Comparison of ENCODE assay signal across 11 mouse cellular contexts in the genomic region with DNA sequence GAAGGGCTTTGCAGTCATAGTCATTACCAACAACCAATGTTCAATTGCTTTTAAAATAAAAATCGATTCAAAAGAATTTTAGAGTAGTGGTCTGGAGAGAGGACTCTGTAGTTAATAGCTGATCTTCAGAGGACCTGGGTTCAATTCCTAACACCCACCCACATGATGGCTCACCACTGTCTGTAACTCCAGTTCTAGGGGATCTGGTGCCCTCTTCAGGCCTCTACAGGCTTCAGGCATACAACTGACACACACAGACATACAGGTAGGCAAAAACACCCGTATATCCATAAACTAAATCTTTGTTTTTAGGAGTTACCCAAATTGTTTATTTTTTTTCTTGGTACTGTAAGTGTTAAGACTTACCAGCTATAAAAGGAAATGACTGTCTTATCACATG. TPM values are rescaled to one million over a fixed set of nuclear protein-coding genes. Genes with fewer than 3 reads are reported as not detected.
DNase-seq lines count a peak whose midpoint lies in the region; ATAC-seq and TF ChIP-seq lines count a peak whose summit lies in the region.
"Had no signal": no experiment of that assay in that cellular context is flagged by ENCODE, and none has a peak within 500 bp of the region (broad histone marks: within the 10 kb centered on the region; RNA-seq: fewer than 3 reads in every experiment).

No protein-coding gene starts in this region.

- H3K4me2 ChIP-seq in kidney, embryonic 16.5 days (replicated peaks; ENCODE audit: low read depth, low read length): no peak overlapping the region
- no peak overlapping the region for H3K4me2 ChIP-seq in CH12.LX (ENCODE audit: insufficient read depth, low read depth, poor library complexity, severe bottlenecking)
- no peak overlapping the region for H3K4me2 ChIP-seq in liver, embryonic 14.5 days (ENCODE audit: low read depth)
- H3K4me2 ChIP-seq: forebrain, embryonic 12.5 days; hindbrain, embryonic 15.5 days; midbrain, embryonic 15.5 days had no signal

- no peak for TF ChIP-seq POLR2A in kidney, adult 2 months (IDR thresholded peaks at IDR 0.05; ENCODE audit: low read depth, low read length)
- TF ChIP-seq POLR2A in CH12.LX (IDR thresholded peaks at IDR 0.05; ENCODE audit: low read depth, low read length): no peak

- ATAC-seq in kidney, embryonic 16.5 days (ENCODE audit: low FRiP score, low TSS enrichment): no peak
- ATAC-seq in liver, embryonic 14.5 days (ENCODE audit: insufficient read depth): no peak
- ATAC-seq: midbrain, embryonic 15.5 days had no signal

- no peaks in the 10 kb centered on the region for H3K9me3 ChIP-seq in kidney, embryonic 16.5 days (ENCODE audit: low read length)
- no peaks in the 10 kb centered on the region for H3K9me3 ChIP-seq in CH12.LX (replicated peaks; ENCODE audit: low read length)
- no peaks in the 10 kb centered on the region for H3K9me3 ChIP-seq in liver, embryonic 14.5 days (ENCODE audit: control insufficient read depth, low read length)
- H3K9me3 ChIP-seq: forebrain, embryonic 12.5 days; hindbrain, embryonic 15.5 days; limb, embryonic 10.5 days; midbrain, embryonic 15.5 days had no signal

- no peak overlapping the region for H3K4me3 ChIP-seq in kidney, adult 2 months (ENCODE audit: insufficient read depth, low read depth, low read length)
- no peak overlapping the region for H3K4me3 ChIP-seq in kidney, embryonic 16.5 days (ENCODE audit: low read length)
- H3K4me3 ChIP-seq in CH12.LX (replicated peaks in 1 of 3; ENCODE audit: low read depth in 2 of 3, low read length in 2 of 3, poor library complexity in 1 of 3): no peak overlapping the region
- H3K4me3 ChIP-seq in liver, embryonic 14.5 days (ENCODE audit: insufficient read depth in 1 of 2, low read depth in 2 of 2, low read length in 2 of 2): no peak overlapping the region
- H3K4me3 ChIP-seq: forebrain, embryonic 12.5 days; hindbrain, embryonic 15.5 days; limb, embryonic 10.5 days; midbrain, embryonic 15.5 days had no signal

- in situ Hi-C loops in CH12.LX (cut with MboI; ENCODE audit: low pct_ligation_motif_present, low pct_unique_long_range_greater_than_20kb, low sequenced_read_pairs): no loop called here

- TF ChIP-seq EP300 in CH12.LX (IDR thresholded peaks at IDR 0.05; ENCODE audit: low read length): no peak
- TF ChIP-seq EP300 in liver, embryonic 14.5 days (IDR thresholded peaks at IDR 0.05; ENCODE audit: low read depth): no peak

- no peaks in the 10 kb centered on the region for H3K27me3 ChIP-seq in kidney, adult 2 months (replicated peaks; ENCODE audit: control insufficient read depth, insufficient read depth, low read length)
- no peaks in the 10 kb centered on the region for H3K27me3 ChIP-seq in kidney, embryonic 16.5 days (ENCODE audit: insufficient read depth, low read length)
- H3K27me3 ChIP-seq in CH12.LX (replicated peaks): no peaks in the 10 kb centered on the region
- no peaks in the 10 kb centered on the region for H3K27me3 ChIP-seq in liver, embryonic 14.5 days (ENCODE audit: control insufficient read depth, insufficient read depth, low read length)
- H3K27me3 ChIP-seq: forebrain, embryonic 12.5 days; hindbrain, embryonic 15.5 days; midbrain, embryonic 15.5 days had no signal

- H3K36me3 ChIP-seq in kidney, adult 2 months (ENCODE audit: control insufficient read depth, insufficient read depth, low read length): peaks cover 14% of the 10 kb centered on the region
- peaks cover 15% of the 10 kb centered on the region for H3K36me3 ChIP-seq in kidney, embryonic 16.5 days (ENCODE audit: insufficient read depth, low read length)
- H3K36me3 ChIP-seq in CH12.LX (replicated peaks in 1 of 2; ENCODE audit: control insufficient read depth in 1 of 2, insufficient read depth in 1 of 2, low read length in 1 of 2): peaks cover 41 to 54% of the 10 kb centered on the region in 2 experiments
- H3K36me3 ChIP-seq in liver, embryonic 14.5 days (replicated peaks; ENCODE audit: control insufficient read depth, insufficient read depth, low read depth): peaks cover 2% of the 10 kb centered on the region

- TF ChIP-seq CTCF in kidney, adult 2 months (conservative IDR thresholded peaks at IDR 0.05; ENCODE audit: insufficient read depth, insufficient read length, low read depth, low read length): peak; percentile 46
- TF ChIP-seq CTCF in CH12.LX (conservative IDR thresholded peaks at IDR 0.05 in 1 of 2, IDR thresholded peaks at IDR 0.05 in 1 of 2; ENCODE audit: low read depth in 2 of 2, low read length in 2 of 2): peak in 1 of 2 experiments; percentile 58; a peak in 2 of 4 replicates
- peak; percentile 46 for TF ChIP-seq CTCF in liver, embryonic 14.5 days (IDR thresholded peaks at IDR 0.05; ENCODE audit: low read depth)

- no peak overlapping the region for H3K27ac ChIP-seq in kidney, adult 2 months (ENCODE audit: insufficient read depth, low read depth, low read length)
- H3K27ac ChIP-seq in kidney, embryonic 16.5 days (ENCODE audit: low read length): no peak overlapping the region
- H3K27ac ChIP-seq in CH12.LX (ENCODE audit: insufficient read depth, low read depth): no peak overlapping the region
- no peak overlapping the region for H3K27ac ChIP-seq in liver, embryonic 14.5 days
- H3K27ac ChIP-seq: forebrain, embryonic 12.5 days; hindbrain, embryonic 15.5 days; limb, embryonic 10.5 days; midbrain, embryonic 15.5 days had no signal

- 92% methylated on average over 2 of the region's 2 CpGs for WGBS in kidney, adult 2 months
- WGBS in kidney, embryonic 16.5 days: 85% methylated on average over 2 of the region's 2 CpGs
- WGBS in liver, embryonic 14.5 days (ENCODE audit: insufficient replicate concordance): 68% methylated on average over 2 of the region's 2 CpGs

- H3K4me1 ChIP-seq in kidney, adult 2 months (ENCODE audit: control insufficient read depth, insufficient read depth, low read length): no peaks in the 10 kb centered on the region
- H3K4me1 ChIP-seq in kidney, embryonic 16.5 days (ENCODE audit: insufficient read depth, low read length): no peaks in the 10 kb centered on the region
- H3K4me1 ChIP-seq in CH12.LX (ENCODE audit: control insufficient read depth in 1 of 2, insufficient read depth in 2 of 2): no peaks in the 10 kb centered on the region
- no peaks in the 10 kb centered on the region for H3K4me1 ChIP-seq in liver, embryonic 14.5 days (replicated peaks; ENCODE audit: control insufficient read depth in 2 of 2, insufficient read depth in 2 of 2, low read length in 1 of 2)
- H3K4me1 ChIP-seq: forebrain, embryonic 12.5 days; hindbrain, embryonic 15.5 days; limb, embryonic 10.5 days; midbrain, embryonic 15.5 days had no signal

- H3K9ac ChIP-seq in kidney, embryonic 16.5 days (replicated peaks; ENCODE audit: low read length): no peak overlapping the region
- no peak overlapping the region for H3K9ac ChIP-seq in CH12.LX (ENCODE audit: insufficient read depth, low read depth)
- H3K9ac ChIP-seq in liver, embryonic 14.5 days (replicated peaks): no peak overlapping the region
- H3K9ac ChIP-seq: forebrain, embryonic 12.5 days; hindbrain, embryonic 15.5 days; midbrain, embryonic 15.5 days had no signal

- dilution Hi-C loops in CH12.LX (cut with MboI; ENCODE audit: extremely low pct_ligation_motif_present, extremely low pct_unique_long_range_greater_than_20kb, low sequenced_read_pairs): no loop called here

- peak; percentile 60 for TF ChIP-seq RAD21 in CH12.LX (IDR thresholded peaks at IDR 0.05; ENCODE audit: low read depth, low read length)

- H3K79me2 ChIP-seq in CH12.LX (replicated peaks; ENCODE audit: control insufficient read depth, extremely low read depth, insufficient read depth, poor library complexity, severe bottlenecking): no peaks in the 10 kb centered on the region

- peak; percentile 20 for DNase-seq in kidney, adult 2 months
- DNase-seq in A20 (ENCODE audit: low read depth, low spot score) (peak; percentile 42), CH12.LX (ENCODE audit: extremely low read depth) (peak; percentile 20)
- no peak for DNase-seq in liver, embryonic 14.5 days (ENCODE audit: low read depth in 3 of 3, low spot score in 3 of 3)
- no peak for DNase-seq in urinary bladder, adult 18-20 months (ENCODE audit: low spot score in 2 of 2)
- DNase-seq in left cerebral cortex, adult 11 months (ENCODE audit: low spot score): no peak

TF ChIP-seq in CH12.LX, 34 proteins besides CTCF, POLR2A, EP300 and RAD21:
- peak; percentile 30 for TF ChIP-seq SMC3 (IDR thresholded peaks at IDR 0.05; ENCODE audit: low read depth, low read length)
- no peak for TF ChIP-seq NRF1 (IDR thresholded peaks at IDR 0.05; ENCODE audit: low read depth, low read length)

RNA-seq across cellular contexts. Expression of a gene that starts 28.1 kb away (rescaled TPM):
- polyA plus RNA-seq in kidney, adult 2 months (2012; rRNA removed): 112 and 123 TPM in 2 replicates
- polyA plus RNA-seq in kidney, embryonic 16.5 days (2015; fragmentation: Nextera tagmentation; extraction: Ambion mirVana): 129 and 139 TPM in 2 replicates
- total RNA-seq in CH12.LX (2012; rRNA removed): 108 and 117 TPM in 2 replicates
- total RNA-seq in CH12.LX (2014; rRNA removed): 81.3 and 86.8 TPM in 2 replicates
- 125 and 135 TPM in 2 replicates for polyA plus RNA-seq in CH12.LX (2012; ENCODE audit: insufficient read length, low read depth)
- polyA plus RNA-seq in liver, embryonic 14.5 days (2012; rRNA removed): 22.9 and 26.3 TPM in 2 replicates
- 37.4 and 38.1 TPM in 2 replicates for polyA plus RNA-seq in liver, embryonic 14.5 days (2014; fragmentation: Nextera tagmentation; extraction: Ambion mirVana)

RNA-seq across cellular contexts. Expression of a gene that starts 39.3 kb away (rescaled TPM):
- polyA plus RNA-seq in kidney, adult 2 months (2012; rRNA removed): 1.5 and 2.4 TPM in 2 replicates
- polyA plus RNA-seq in kidney, embryonic 16.5 days (2015; fragmentation: Nextera tagmentation; extraction: Ambion mirVana): 37.0 and 42.6 TPM in 2 replicates
- total RNA-seq in CH12.LX (2012; rRNA removed) (9.7 and 12.6 TPM in 2 replicates), CH12.LX (2014; rRNA removed) (39.8 and 47.1 TPM in 2 replicates)
- 20.1 TPM in 2 replicates for polyA plus RNA-seq in CH12.LX (2012; ENCODE audit: insufficient read length, low read depth)
- 4.6 and 6.5 TPM in 2 replicates for polyA plus RNA-seq in liver, embryonic 14.5 days (2012; rRNA removed)
- polyA plus RNA-seq in liver, embryonic 14.5 days (2014; fragmentation: Nextera tagmentation; extraction: Ambion mirVana): 20.0 and 20.9 TPM in 2 replicates

Comparison
In these comparisons a context has a peak if more than half of its experiments do, and no peak if none do; other contexts are left out.
1. DNase-seq: peak in kidney, adult 2 months (single experiment), A20 (single experiment) and CH12.LX (single experiment); none in liver, embryonic 14.5 days (0 of 3), urinary bladder, adult 18-20 months (0 of 2) and left cerebral cortex, adult 11 months (single experiment).